Mouse (Mus musculus) intestine, embryonic 14.5 days (tissue): ENCODE data around the gene Lpar2. TPM values are rescaled to one million over a fixed set of nuclear protein-coding genes. Genes with fewer than 3 reads are reported as not detected.
A peak's percentile ranks its signal among the peaks of the same experiment; 100 is the strongest.

ENCODE experiments used
- ATAC-seq: fragments of 200-750 bp; cut with Nextera tagmentation; replicated peaks from 2 replicates; pipeline ENCODE4 v1.8.0; 2017; ENCODE audit warnings: low read depth, moderate number of reproducible peaks, moderate TSS enrichment, moderate library complexity; ENCODE audit not compliant: low FRiP score, low TSS enrichment
- DNase-seq: peaks from one replicate; pipeline ENCODE4 v3.0.0-alpha.2; 2018; ENCODE audit warnings: low spot score
- H3K27ac ChIP-seq: fragments of 300-500 bp; sonication (generic); 2 replicates; pipeline ENCODE4 v1.5.1; 2014; ENCODE audit warnings: low read depth, mild to moderate bottlenecking, control low read depth
- H3K27me3 ChIP-seq: fragments of 300-500 bp; sonication (generic); replicated peaks from 2 replicates; pipeline ENCODE4 v1.6.1; 2014; ENCODE audit warnings: low read length, control low read depth; ENCODE audit not compliant: control insufficient read depth, insufficient read depth
- H3K36me3 ChIP-seq: fragments of 300-500 bp; sonication (generic); 2 replicates; pipeline ENCODE4 v1.6.1; 2014; ENCODE audit warnings: low read length, control low read depth; ENCODE audit not compliant: control insufficient read depth, insufficient read depth
- H3K4me1 ChIP-seq: fragments of 300-500 bp; sonication (generic); replicated peaks from 2 replicates; pipeline ENCODE4 v1.6.1; 2014; ENCODE audit warnings: low read length, control low read depth, mixed read lengths; ENCODE audit not compliant: control insufficient read depth, insufficient read depth
- H3K4me2 ChIP-seq: fragments of 300-500 bp; sonication (generic); 2 replicates; pipeline ENCODE4 v1.6.1; 2014; ENCODE audit warnings: low read length
- H3K4me3 ChIP-seq: fragments of 300-500 bp; sonication (generic); 2 replicates; pipeline ENCODE4 v1.5.1; 2014; ENCODE audit warnings: low read depth, low read length, control low read depth, mixed read lengths
- H3K9ac ChIP-seq: fragments of 300-500 bp; sonication (generic); 2 replicates; pipeline ENCODE4 v1.6.1; 2014; ENCODE audit warnings: mild to moderate bottlenecking, low read length
- H3K9me3 ChIP-seq: fragments of 300-500 bp; sonication (generic); 2 replicates; pipeline ENCODE4 v1.6.1; 2016; ENCODE audit warnings: low read length, control low read depth; ENCODE audit not compliant: control insufficient read depth
- WGBS: fragments of 180-500 bp; shearing (Covaris S2); extraction: QIAGEN DNeasy Blood & Tissue Kit; methylation state at CpG from one replicate; pipeline ENCODE4 v1.1.7; 2014; 5-methylcytosine and 5-hydroxymethylcytosine counted together
- polyA plus RNA-seq: library from polyadenylated mRNA; unstranded; fragments of >200 nt; fragmentation: Nextera tagmentation; extraction: Ambion mirVana; gene quantifications from 2 replicates; pipeline ENCODE4 v1.2.1, GENCODE M21; 2014

The Lpar2 gene
- polyA plus RNA-seq, 1 experiment from 2014 or later = 1.0 TPM

- Histone ChIP-seq H3K27ac (no peak overlapping the region), H3K4me3 (no peak overlapping the region), H3K9me3 (no peaks in the 10 kb centered on the region), H3K9ac (no peak overlapping the region), H3K27me3 (no peaks in the 10 kb centered on the region), H3K4me2 (no peak overlapping the region), H3K4me1 (no peaks in the 10 kb centered on the region), H3K36me3 (no peaks in the 10 kb centered on the region)
- no peak for DNase-seq
- no peak for ATAC-seq
- 79% methylated on average over 5 of the region's 5 CpGs for WGBS
Observed at GRCm38 (mm10) chr8:69864180-69864579, 42.0 kb downstream of the Lpar2 start.

- no peak overlapping the region for H3K27ac ChIP-seq
- no peaks in the 10 kb centered on the region for H3K9me3 ChIP-seq
- ATAC-seq (no peak), DNase-seq (no peak)
- H3K27me3 ChIP-seq = no peaks in the 10 kb centered on the region
- WGBS = 68% methylated on average over 5 of the region's 5 CpGs
- no peak overlapping the region for H3K4me3 ChIP-seq
- no peak overlapping the region for H3K9ac ChIP-seq
- H3K4me2 ChIP-seq = no peak overlapping the region
- H3K4me1 ChIP-seq = no peaks in the 10 kb centered on the region
- no peaks in the 10 kb centered on the region for H3K36me3 ChIP-seq
Observed at GRCm38 (mm10) chr8:69867696-69868326, 45.6 kb downstream of the Lpar2 start.

- H3K9ac ChIP-seq = no peak overlapping the region
- H3K27ac ChIP-seq = no peak overlapping the region
- no peaks in the 10 kb centered on the region for H3K27me3 ChIP-seq
- H3K4me1 ChIP-seq = no peaks in the 10 kb centered on the region
- whole genome bisulfite sequencing = 85% methylated on average over 11 of the region's 11 CpGs
- no peak overlapping the region for H3K4me3 ChIP-seq
- no peak for DNase-seq
- no peak overlapping the region for H3K4me2 ChIP-seq
- no peak for ATAC-seq
- H3K9me3 ChIP-seq = no peaks in the 10 kb centered on the region
- no peaks in the 10 kb centered on the region for H3K36me3 ChIP-seq
Observed at GRCm38 (mm10) chr8:69870003-69870765, 48.0 kb downstream of the Lpar2 start.

DNA sequence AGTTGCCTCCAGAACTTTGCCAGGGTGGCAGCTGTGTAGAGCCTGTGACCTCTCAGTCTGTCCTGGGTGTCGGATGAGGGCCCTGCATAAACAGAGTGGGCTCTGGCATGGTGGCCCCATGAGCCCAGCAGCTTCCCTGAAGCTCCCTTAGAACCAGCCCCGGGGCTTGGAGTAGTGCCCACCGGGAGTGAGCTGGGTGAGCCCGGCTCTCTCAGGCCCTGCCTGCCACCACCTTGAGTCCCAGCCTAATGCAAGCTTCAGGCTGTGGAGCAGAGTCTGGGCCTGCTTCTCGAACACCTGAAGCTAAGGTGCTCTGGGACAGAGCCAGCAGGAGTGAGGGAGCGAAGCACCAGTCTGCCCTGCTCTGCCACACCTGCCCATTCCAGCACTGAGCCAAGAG, 48.7 kb downstream of the Lpar2 start:
- 85% methylated on average over 6 of the region's 6 CpGs for WGBS

DNA sequence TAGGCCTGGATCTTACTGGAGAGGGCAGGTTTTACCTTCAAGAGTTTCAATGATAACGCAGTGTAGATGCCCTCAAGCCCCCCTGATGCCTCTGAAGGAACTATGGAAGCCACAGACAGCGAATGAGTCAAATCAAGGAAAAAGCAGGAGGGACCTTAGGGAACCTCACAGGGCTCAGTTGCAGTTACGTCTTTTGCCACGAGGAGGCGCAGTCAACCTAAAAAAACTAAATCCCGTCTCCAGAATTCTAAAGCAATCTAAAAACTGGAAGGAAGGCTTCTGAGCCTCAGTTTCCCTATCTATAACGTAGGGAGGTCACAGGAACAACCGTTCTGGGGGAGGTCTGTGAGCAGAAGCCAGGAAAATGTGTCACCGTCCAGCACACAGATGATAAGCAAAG, 51.9 kb downstream of the Lpar2 start:
- no peaks in the 10 kb centered on the region for H3K4me1 ChIP-seq
- H3K36me3 ChIP-seq = no peaks in the 10 kb centered on the region
- no peak overlapping the region for H3K9ac ChIP-seq
- no peak overlapping the region for H3K27ac ChIP-seq
- no peaks in the 10 kb centered on the region for H3K9me3 ChIP-seq
- H3K4me3 ChIP-seq = no peak overlapping the region
- ATAC-seq (no peak), DNase-seq (peak; percentile 92)
- H3K27me3 ChIP-seq = peaks cover 15% of the 10 kb centered on the region
- WGBS = 9% methylated on average over 9 of the region's 9 CpGs
- H3K4me2 ChIP-seq = no peak overlapping the region

More for the DNA sequence above, 48.7 kb downstream of the Lpar2 start:
- H3K9me3 ChIP-seq = no peaks in the 10 kb centered on the region
- H3K27ac ChIP-seq = no peak overlapping the region
- H3K36me3 ChIP-seq = no peaks in the 10 kb centered on the region
- H3K9ac ChIP-seq = no peak overlapping the region
- no peak overlapping the region for H3K4me2 ChIP-seq
- DNase-seq = no peak
- no peaks in the 10 kb centered on the region for H3K27me3 ChIP-seq
- no peak for ATAC-seq
- H3K4me3 ChIP-seq = no peak overlapping the region
- no peaks in the 10 kb centered on the region for H3K4me1 ChIP-seq

- H3K9me3 ChIP-seq = no peaks in the 10 kb centered on the region
- no peaks in the 10 kb centered on the region for H3K36me3 ChIP-seq
- WGBS = 85% methylated on average over 13 of the region's 13 CpGs
- no peak for ATAC-seq
- no peak overlapping the region for H3K27ac ChIP-seq
- no peak overlapping the region for H3K9ac ChIP-seq
- peaks cover 20% of the 10 kb centered on the region for H3K27me3 ChIP-seq
- no peak overlapping the region for H3K4me2 ChIP-seq
- no peak for DNase-seq
- H3K4me1 ChIP-seq = no peaks in the 10 kb centered on the region
- no peak overlapping the region for H3K4me3 ChIP-seq
Observed at GRCm38 (mm10) chr8:69874654-69875053, 52.4 kb downstream of the Lpar2 start.

DNA sequence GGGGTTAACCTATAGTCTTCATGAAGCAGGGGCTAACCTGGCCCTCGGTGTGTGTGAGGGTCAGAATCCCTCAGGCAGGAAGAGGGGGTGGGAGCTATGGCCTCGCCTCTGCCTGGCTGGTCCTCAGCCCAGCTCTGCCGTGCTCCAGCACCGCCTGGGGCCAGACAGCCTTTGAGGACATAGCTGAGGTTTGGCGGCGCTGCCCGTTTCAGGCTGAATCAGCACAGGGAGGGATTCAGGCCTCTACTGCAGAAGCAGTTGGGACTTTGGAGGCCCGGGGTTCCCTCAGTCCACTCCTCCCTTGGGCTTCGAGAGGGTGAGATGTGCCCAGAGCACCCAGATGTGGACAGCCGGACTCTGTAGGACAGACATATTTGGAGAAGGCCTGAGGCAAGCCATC, 53.9 kb downstream of the Lpar2 start:
- Histone ChIP-seq H3K36me3 (no peaks in the 10 kb centered on the region), H3K27me3 (peaks cover 34% of the 10 kb centered on the region), H3K9ac (no peak overlapping the region), H3K4me1 (no peaks in the 10 kb centered on the region), H3K27ac (no peak overlapping the region), H3K9me3 (no peaks in the 10 kb centered on the region), H3K4me2 (no peak overlapping the region), H3K4me3 (no peak overlapping the region)
- no peak for ATAC-seq
- DNase-seq = no peak
- WGBS = 48% methylated on average over 10 of the region's 10 CpGs

DNA sequence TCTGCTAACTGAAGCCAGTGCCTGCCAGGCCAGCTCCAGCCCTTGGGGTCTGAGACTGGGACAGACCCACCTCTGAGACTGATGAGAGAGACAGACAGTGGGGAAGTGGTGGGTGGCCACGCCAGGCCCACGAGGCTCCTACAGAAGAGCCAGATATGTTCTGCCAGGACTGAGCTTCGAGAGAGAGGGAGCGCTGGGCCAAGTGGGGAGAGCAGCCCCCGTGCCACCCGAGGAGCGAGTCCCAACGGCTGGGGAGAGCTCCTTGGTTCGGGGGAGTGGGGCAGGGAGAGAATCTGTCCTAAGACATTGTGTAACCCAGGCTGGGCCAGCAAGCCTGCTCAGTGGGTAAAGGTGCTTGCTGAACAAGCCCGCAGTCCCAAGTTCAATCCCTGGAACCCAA, 54.7 kb downstream of the Lpar2 start:
- H3K4me1 ChIP-seq = peaks cover 4% of the 10 kb centered on the region; the same call in 1 of the 2 replicates
- H3K4me2 ChIP-seq = no peak overlapping the region
- no peak for ATAC-seq
- 72% methylated on average over 10 of the region's 10 CpGs for WGBS
- H3K4me3 ChIP-seq = no peak overlapping the region
- DNase-seq = no peak
- no peaks in the 10 kb centered on the region for H3K36me3 ChIP-seq
- peaks cover 43% of the 10 kb centered on the region for H3K27me3 ChIP-seq
- no peak overlapping the region for H3K9ac ChIP-seq
- H3K9me3 ChIP-seq = no peaks in the 10 kb centered on the region; the same call in 1 of the 2 replicates
- no peak overlapping the region for H3K27ac ChIP-seq

DNA sequence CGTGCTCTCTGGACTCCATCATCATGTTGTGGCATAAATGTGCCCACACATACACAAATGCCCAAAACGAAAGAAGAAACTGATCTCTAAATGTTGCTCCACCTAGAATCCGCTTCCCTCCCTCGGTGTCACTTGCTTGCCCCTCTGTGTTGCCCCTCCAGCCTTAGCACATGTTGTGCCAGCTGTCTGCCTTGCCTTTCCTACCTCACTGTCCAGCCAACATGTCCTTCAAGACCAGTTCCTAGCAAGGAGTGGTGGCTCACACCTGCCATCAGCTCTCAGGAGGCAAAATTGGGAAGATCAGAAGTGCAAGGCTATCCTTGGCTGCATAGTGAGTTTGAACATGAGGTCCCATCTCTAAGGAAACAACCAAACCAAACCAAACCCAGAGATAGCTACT, 55.2 kb downstream of the Lpar2 start:
- peaks cover 47% of the 10 kb centered on the region for H3K27me3 ChIP-seq
- H3K9me3 ChIP-seq = no peaks in the 10 kb centered on the region; the same call in 1 of the 2 replicates
- no peak overlapping the region for H3K27ac ChIP-seq
- H3K4me3 ChIP-seq = no peak overlapping the region
- H3K4me1 ChIP-seq = peaks cover 4% of the 10 kb centered on the region; the same call in 1 of the 2 replicates
- H3K4me2 ChIP-seq = no peak overlapping the region
- WGBS = 93% methylated on average over 4 of the region's 4 CpGs
- DNase-seq (no peak), ATAC-seq (no peak)
- H3K36me3 ChIP-seq = no peaks in the 10 kb centered on the region
- H3K9ac ChIP-seq = no peak overlapping the region
